Mouse (Mus musculus) heart, embryonic 10.5 days (tissue): ENCODE results near the gene Snrpe. TPM values are rescaled to one million over a fixed set of nuclear protein-coding genes. Genes with fewer than 3 reads are reported as not detected.

Experiments
- DNase-seq: peaks from one replicate; pipeline ENCODE4 v3.0.0-alpha.2; 2017; ENCODE audit warnings: low spot score
- H3K27ac ChIP-seq: fragments of 300-500 bp; sonication (generic); 2 replicates; pipeline ENCODE4 v1.5.1; 2016; ENCODE audit warnings: mild to moderate bottlenecking
- H3K27me3 ChIP-seq: fragments of 300-500 bp; sonication (generic); 2 replicates; pipeline ENCODE4 v1.6.1; 2016; ENCODE audit warnings: mild to moderate bottlenecking; ENCODE audit not compliant: poor library complexity, insufficient read depth, severe bottlenecking
- H3K36me3 ChIP-seq: fragments of 300-500 bp; sonication (generic); 2 replicates; pipeline ENCODE4 v1.6.1; 2016; ENCODE audit warnings: mild to moderate bottlenecking, moderate library complexity
- H3K4me1 ChIP-seq: fragments of 300-500 bp; sonication (generic); 2 replicates; pipeline ENCODE4 v1.6.1; 2016; ENCODE audit warnings: mild to moderate bottlenecking
- H3K4me3 ChIP-seq: fragments of 300-500 bp; sonication (generic); 2 replicates; pipeline ENCODE4 v1.5.1; 2016; ENCODE audit warnings: mild to moderate bottlenecking, moderate library complexity
- H3K9me3 ChIP-seq: fragments of 300-500 bp; sonication (generic); 2 replicates; pipeline ENCODE4 v1.6.1; 2016; ENCODE audit warnings: mild to moderate bottlenecking, moderate library complexity
- WGBS: fragments of 180-500 bp; shearing (Covaris S2); methylation state at CpG from one replicate; pipeline ENCODE4 v1.1.7; 2016; 5-methylcytosine and 5-hydroxymethylcytosine counted together
- polyA plus RNA-seq: library from polyadenylated mRNA; unstranded; fragments of >200 nt; fragmentation: Nextera tagmentation; extraction: Ambion mirVana; gene quantifications from 2 replicates; pipeline ENCODE4 v1.2.1, GENCODE M21; 2016

Gene Snrpe
- 530 and 623 TPM in 2 replicates for polyA plus RNA-seq

- peak within 1 kb of the TSS; percentile 95 for H3K27ac ChIP-seq
- H3K4me3 ChIP-seq: peak within 1 kb of the TSS; percentile 90
- H3K27me3 ChIP-seq: no peaks in the 10 kb centered on the region
- DNase-seq: peak; percentile 98
- peaks cover 48% of the 10 kb centered on the region for H3K36me3 ChIP-seq
- under 1% methylated on average over 73 of the region's 73 CpGs for WGBS
- no peaks in the 10 kb centered on the region for H3K9me3 ChIP-seq
- no peaks in the 10 kb centered on the region for H3K4me1 ChIP-seq
Observed at GRCm38 (mm10) chr1:133609771-133610502, at the start of gene Snrpe. Gene Snrpe (minus strand): TSS chr1:133610291.

- no peak for DNase-seq
- Histone ChIP-seq H3K4me1 (peaks cover 47% of the 10 kb centered on the region), H3K36me3 (peaks cover 40% of the 10 kb centered on the region), H3K9me3 (no peaks in the 10 kb centered on the region), H3K27me3 (no peaks in the 10 kb centered on the region), H3K4me3 (no peak overlapping the region), H3K27ac (no peak overlapping the region)
- 94% methylated on average over 3 of the region's 3 CpGs for WGBS
Observed at GRCm38 (mm10) chr1:133658878-133659277, 48.8 kb upstream of the Snrpe start.

GRCm38 (mm10) chr1:133656811-133657210, 46.7 kb upstream of the Snrpe start:
- H3K9me3 ChIP-seq: no peaks in the 10 kb centered on the region
- no peak overlapping the region for H3K27ac ChIP-seq
- peaks cover 37% of the 10 kb centered on the region for H3K4me1 ChIP-seq
- no peaks in the 10 kb centered on the region for H3K27me3 ChIP-seq
- DNase-seq: no peak
- no peak overlapping the region for H3K4me3 ChIP-seq
- H3K36me3 ChIP-seq: peaks cover 50% of the 10 kb centered on the region
- WGBS: 62% methylated on average over 5 of the region's 5 CpGs

- peaks cover 17% of the 10 kb centered on the region; the same call in 1 of the 2 replicates for H3K4me1 ChIP-seq
- no peaks in the 10 kb centered on the region for H3K27me3 ChIP-seq
- no peaks in the 10 kb centered on the region for H3K9me3 ChIP-seq
- 97% methylated on average over 1 of the region's 1 CpGs for WGBS
- no peak for DNase-seq
- H3K4me3 ChIP-seq: no peak overlapping the region
- H3K27ac ChIP-seq: no peak overlapping the region
- H3K36me3 ChIP-seq: peaks cover 51% of the 10 kb centered on the region
Observed at GRCm38 (mm10) chr1:133653033-133653432, 42.9 kb upstream of the Snrpe start.

- H3K4me3 ChIP-seq: no peak overlapping the region
- DNase-seq: no peak
- no peaks in the 10 kb centered on the region for H3K4me1 ChIP-seq
- peaks cover 57% of the 10 kb centered on the region for H3K36me3 ChIP-seq
- H3K27ac ChIP-seq: no peak overlapping the region
- H3K27me3 ChIP-seq: no peaks in the 10 kb centered on the region
- 91% methylated on average over 7 of the region's 7 CpGs for WGBS
- no peaks in the 10 kb centered on the region for H3K9me3 ChIP-seq
Observed at GRCm38 (mm10) chr1:133650288-133651055, 40.4 kb upstream of the Snrpe start.

- 94% methylated on average over 5 of the region's 5 CpGs for WGBS
- no peaks in the 10 kb centered on the region for H3K9me3 ChIP-seq
- no peak overlapping the region for H3K27ac ChIP-seq
- H3K36me3 ChIP-seq: peaks cover 81% of the 10 kb centered on the region
- no peak for DNase-seq
- H3K27me3 ChIP-seq: no peaks in the 10 kb centered on the region
- no peaks in the 10 kb centered on the region for H3K4me1 ChIP-seq
- no peak overlapping the region for H3K4me3 ChIP-seq
Observed at GRCm38 (mm10) chr1:133645652-133646051, 35.6 kb upstream of the Snrpe start.

GRCm38 (mm10) chr1:133641163-133641562, 31.1 kb upstream of the Snrpe start:
- Histone ChIP-seq H3K27me3 (no peaks in the 10 kb centered on the region), H3K9me3 (no peaks in the 10 kb centered on the region), H3K27ac (no peak overlapping the region), H3K36me3 (peaks cover 100% of the 10 kb centered on the region), H3K4me1 (no peaks in the 10 kb centered on the region), H3K4me3 (no peak overlapping the region)
- DNase-seq: no peak
- WGBS: 90% methylated on average over 2 of the region's 2 CpGs

GRCm38 (mm10) chr1:133638517-133638916, 28.4 kb upstream of the Snrpe start:
- Histone ChIP-seq H3K9me3 (no peaks in the 10 kb centered on the region), H3K27me3 (no peaks in the 10 kb centered on the region), H3K27ac (no peak overlapping the region), H3K4me3 (no peak overlapping the region), H3K4me1 (no peaks in the 10 kb centered on the region), H3K36me3 (peaks cover 97% of the 10 kb centered on the region)
- no peak for DNase-seq
- WGBS: 94% methylated on average over 6 of the region's 6 CpGs

- Histone ChIP-seq H3K9me3 (no peaks in the 10 kb centered on the region), H3K27ac (no peak overlapping the region), H3K36me3 (peaks cover 92% of the 10 kb centered on the region), H3K4me1 (no peaks in the 10 kb centered on the region), H3K4me3 (no peak overlapping the region), H3K27me3 (no peaks in the 10 kb centered on the region)
- 96% methylated on average over 2 of the region's 2 CpGs for WGBS
- no peak for DNase-seq
Observed at GRCm38 (mm10) chr1:133632168-133632567, 22.1 kb upstream of the Snrpe start.

GRCm38 (mm10) chr1:133625052-133625451, 15.0 kb upstream of the Snrpe start:
- 68% methylated on average over 2 of the region's 2 CpGs for WGBS
- DNase-seq: no peak
- Histone ChIP-seq H3K27ac (no peak overlapping the region), H3K4me1 (no peaks in the 10 kb centered on the region), H3K4me3 (no peak overlapping the region), H3K27me3 (no peaks in the 10 kb centered on the region), H3K9me3 (no peaks in the 10 kb centered on the region), H3K36me3 (peaks cover 94% of the 10 kb centered on the region)

- no peaks in the 10 kb centered on the region for H3K9me3 ChIP-seq
- no peak for DNase-seq
- H3K36me3 ChIP-seq: peaks cover 75% of the 10 kb centered on the region
- H3K27me3 ChIP-seq: no peaks in the 10 kb centered on the region
- no peak overlapping the region for H3K4me3 ChIP-seq
- H3K4me1 ChIP-seq: no peaks in the 10 kb centered on the region
- no peak overlapping the region for H3K27ac ChIP-seq
- 84% methylated on average over 8 of the region's 8 CpGs for whole genome bisulfite sequencing
Observed at GRCm38 (mm10) chr1:133618311-133618710, 8.2 kb upstream of the Snrpe start.

GRCm38 (mm10) chr1:133617908-133618307, 7.8 kb upstream of the Snrpe start:
- no peaks in the 10 kb centered on the region for H3K27me3 ChIP-seq
- H3K27ac ChIP-seq: no peak overlapping the region
- no peak overlapping the region for H3K4me3 ChIP-seq
- H3K4me1 ChIP-seq: no peaks in the 10 kb centered on the region
- no peaks in the 10 kb centered on the region for H3K9me3 ChIP-seq
- DNase-seq: no peak
- H3K36me3 ChIP-seq: peaks cover 71% of the 10 kb centered on the region
- WGBS: 28% methylated on average over 2 of the region's 2 CpGs

- no peak overlapping the region for H3K27ac ChIP-seq
- no peaks in the 10 kb centered on the region for H3K27me3 ChIP-seq
- no peaks in the 10 kb centered on the region for H3K9me3 ChIP-seq
- 78% methylated on average over 3 of the region's 3 CpGs for WGBS
- peaks cover 34% of the 10 kb centered on the region for H3K36me3 ChIP-seq
- DNase-seq: no peak
- no peak overlapping the region for H3K4me3 ChIP-seq
- H3K4me1 ChIP-seq: no peaks in the 10 kb centered on the region
Observed at GRCm38 (mm10) chr1:133613817-133614216, 3.7 kb upstream of the Snrpe start.
